Mouse (Mus musculus) testis, adult 2 months (tissue): ENCODE results near the gene Ubl5.

ENCODE experiments used
- CTCF ChIP-seq: fragments of 200-500 bp; IDR thresholded peaks from 2 replicates; pipeline ENCODE4 v1.5.1; 2012; ENCODE audit warnings: low read depth, mild to moderate bottlenecking, inconsistent platforms, low read length, moderate library complexity; ENCODE audit not compliant: control insufficient read depth, insufficient read depth, insufficient replicate concordance
- POLR2A ChIP-seq: fragments of 200-500 bp; IDR thresholded peaks from 2 replicates; pipeline ENCODE4 v1.6.1; 2012; ENCODE audit warnings: low read depth, mild to moderate bottlenecking, inconsistent platforms, low read length, moderate library complexity; ENCODE audit not compliant: control insufficient read depth

DNA sequence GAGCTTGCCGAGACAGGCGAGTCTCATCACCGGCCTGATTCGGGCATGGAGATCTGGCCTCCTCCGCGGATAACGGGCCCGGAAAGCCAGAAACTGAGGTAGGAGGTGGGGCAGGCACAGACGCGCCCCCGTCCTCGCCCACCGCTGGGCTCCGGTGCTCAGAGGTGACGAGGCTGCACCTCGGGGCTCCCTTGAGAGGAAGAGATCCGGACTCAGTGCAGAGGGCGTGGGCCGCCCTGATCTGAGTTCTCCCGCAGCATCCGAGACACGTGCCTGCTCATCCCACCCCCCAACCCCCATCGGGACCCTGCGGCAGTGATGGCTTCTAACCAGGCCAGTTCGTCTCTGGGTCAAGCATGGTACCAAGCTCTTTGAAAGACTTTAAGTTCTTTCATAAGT is 9.6 kb downstream of the Ubl5 start:
- TF ChIP-seq POLR2A (no peak), CTCF (no peak)
